Mouse (Mus musculus) spleen, postnatal 36 days (tissue): ENCODE data around the gene Tmem211.

Experiments used
- DNase-seq, 2 experiments: peaks; one replicate each; pipeline ENCODE4 v3.0.0; 2022; ENCODE audit warnings: low spot score in 2 of 2, mixed read lengths in 1 of 2

Tmem211 gene

GRCm38 (mm10) chr5:113212156-113212835 is 14.4 kb upstream of the Tmem211 start:
- DNase-seq, result no peak

DNA sequence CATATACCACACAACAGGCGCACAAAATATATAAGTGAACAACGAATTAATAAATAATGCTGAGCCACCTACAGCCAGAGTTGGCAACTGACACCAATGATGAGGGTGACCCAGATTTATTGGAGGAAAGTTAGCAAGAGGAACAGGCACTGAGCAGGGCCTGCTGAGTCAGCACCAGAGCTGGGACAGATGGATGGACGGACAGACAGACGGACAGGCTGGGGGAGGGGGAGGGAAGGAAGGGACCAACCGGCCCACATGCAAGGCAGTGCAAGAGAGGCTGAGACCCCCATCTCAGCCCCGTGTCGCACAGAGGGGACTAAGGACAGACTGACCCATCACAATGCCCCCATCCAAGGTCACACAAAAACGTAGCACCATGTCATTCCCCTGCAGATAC is 12.7 kb upstream of the Tmem211 start:
- DNase-seq, result no peak

- no peak for DNase-seq
Observed at GRCm38 (mm10) chr5:113214455-113214854, 12.3 kb upstream of the Tmem211 start.

DNA sequence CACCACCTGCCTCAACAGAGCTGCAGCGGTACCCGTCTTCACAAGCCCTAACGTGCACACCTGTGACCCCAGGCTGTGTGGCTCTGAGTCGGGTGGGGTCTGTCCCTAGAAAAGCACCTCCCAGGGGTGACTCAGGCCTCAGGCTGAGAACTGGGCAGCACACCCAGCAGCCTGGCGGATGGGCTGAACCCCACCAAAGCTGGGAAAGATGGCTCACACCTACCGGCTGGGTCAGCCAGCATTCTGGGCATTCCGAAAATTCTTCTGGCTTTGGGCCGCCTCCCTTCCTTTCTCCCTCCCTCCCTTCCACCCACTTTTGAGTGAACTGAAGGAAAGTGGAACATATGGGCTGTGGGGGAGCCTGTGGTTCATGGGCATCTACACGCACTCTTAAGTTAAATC is 11.1 kb upstream of the Tmem211 start:
- DNase-seq, result no peak

DNA sequence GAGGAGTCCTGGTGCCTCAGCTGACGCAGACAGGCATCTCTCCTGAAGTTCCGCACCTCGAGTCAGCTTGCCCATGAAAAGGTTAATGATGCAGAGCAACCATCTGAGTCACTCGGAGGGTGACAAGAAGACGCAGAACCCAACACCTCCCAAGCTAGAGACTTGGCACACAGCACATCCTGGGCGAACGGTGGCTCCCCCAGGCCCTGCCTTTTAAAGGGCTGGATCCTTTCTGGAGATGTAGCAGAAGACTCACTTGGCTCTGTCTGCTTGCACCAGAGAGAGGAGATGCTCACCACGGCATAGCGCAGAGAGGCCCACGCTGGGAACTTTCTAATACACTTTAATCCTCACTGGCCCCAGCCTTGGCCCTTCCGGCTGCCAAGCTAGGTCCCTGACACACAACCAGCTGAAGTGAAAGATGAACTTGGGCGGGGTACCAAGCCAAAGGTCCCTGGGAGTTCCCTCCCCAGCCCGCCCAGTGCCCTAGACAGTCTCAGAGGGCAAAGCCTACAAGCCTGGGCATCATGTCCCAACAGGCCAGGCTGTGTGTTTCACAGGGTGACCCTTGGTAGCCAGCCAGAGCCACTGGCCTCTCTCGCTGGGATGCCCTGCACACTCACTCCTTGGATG is 10.3 kb upstream of the Tmem211 start:
- no peak for DNase-seq

DNA sequence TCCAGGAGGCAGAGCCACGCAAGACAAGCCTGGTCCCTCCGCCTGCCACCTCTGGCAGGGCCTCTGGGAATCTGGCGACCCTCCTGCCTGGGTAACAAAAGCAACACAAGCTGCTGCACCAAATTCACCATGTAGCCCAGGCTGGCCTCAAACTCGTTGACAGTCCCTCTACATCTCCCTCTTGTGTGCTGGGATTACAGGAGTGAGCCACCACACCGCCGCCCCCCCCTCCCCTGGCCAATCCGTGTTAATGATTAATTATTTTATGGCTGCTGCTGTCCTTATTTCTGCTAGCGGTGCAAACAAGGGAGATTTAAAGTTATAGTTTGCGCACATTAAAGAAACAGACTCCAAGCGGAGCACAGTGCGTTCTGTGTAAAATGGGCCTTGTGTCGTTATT is 9.6 kb upstream of the Tmem211 start:
- DNase-seq, result no peak

DNA sequence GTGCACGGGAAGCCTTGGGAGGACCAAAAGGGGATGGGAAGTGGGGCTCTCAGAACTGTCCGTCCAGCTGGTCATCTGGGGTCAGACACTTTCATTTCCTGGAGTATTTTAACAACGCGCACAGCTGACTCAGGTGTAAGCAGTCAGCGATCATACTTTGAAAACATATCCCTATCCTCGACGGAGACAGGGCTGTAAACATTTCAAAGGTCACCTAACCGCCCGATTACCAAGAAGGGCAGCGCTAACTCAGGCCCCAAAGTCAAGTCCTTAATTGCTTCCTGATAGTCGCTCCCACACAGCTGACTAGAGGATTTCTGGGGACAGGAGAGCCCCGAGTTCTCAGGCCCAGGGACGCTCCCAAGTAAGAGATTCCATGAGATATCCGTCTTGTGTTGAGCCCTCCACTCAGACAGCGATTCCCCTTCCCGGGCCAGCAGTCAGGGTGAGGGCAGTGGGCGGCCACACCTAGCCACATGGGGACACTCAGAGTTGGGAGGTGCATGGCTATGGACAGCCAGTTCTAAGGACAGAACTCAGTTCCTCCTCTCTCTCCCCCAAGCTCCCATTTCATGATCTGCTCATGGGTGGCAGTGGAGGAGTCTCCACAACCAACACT is 8.0 kb upstream of the Tmem211 start:
- DNase-seq, result no peak

- DNase-seq, result no peak
Observed at GRCm38 (mm10) chr5:113219450-113219849, 7.3 kb upstream of the Tmem211 start.

DNA sequence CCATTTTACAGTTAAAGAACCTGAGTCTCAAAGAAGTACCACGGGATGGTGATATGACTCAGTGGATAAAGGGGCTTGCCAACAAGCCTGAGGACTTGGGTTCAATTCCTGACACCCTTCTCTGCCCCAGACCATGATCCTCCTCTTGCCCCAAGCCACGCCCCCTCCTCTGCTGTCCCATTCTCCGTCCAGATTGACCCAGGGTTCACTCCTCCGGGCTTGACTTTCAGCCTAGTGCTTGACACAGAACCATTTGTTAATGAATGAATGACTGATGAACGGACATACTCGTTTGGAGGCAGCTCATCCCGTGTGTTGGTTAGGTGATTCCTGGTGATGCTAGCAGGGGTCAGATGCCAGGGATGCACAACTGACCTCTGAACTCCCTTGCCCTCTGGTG is 6.8 kb upstream of the Tmem211 start:
- DNase-seq, result no peak

- no peak for DNase-seq
Observed at GRCm38 (mm10) chr5:113220383-113221146, 6.1 kb upstream of the Tmem211 start.

GRCm38 (mm10) chr5:113221147-113221865 is 5.4 kb upstream of the Tmem211 start, which contains the start of gene 2900026A02Rik:
Gene 2900026A02Rik (minus strand): TSS chr5:113221236.
- peak; percentile 27 to 28 for DNase-seq

- no peak for DNase-seq
Observed at GRCm38 (mm10) chr5:113223888-113224287, 2.8 kb upstream of the Tmem211 start.

- DNase-seq, result no peak
Observed at GRCm38 (mm10) chr5:113225271-113225670, 1.4 kb upstream of the Tmem211 start.

GRCm38 (mm10) chr5:113225686-113226435 is 848 bp upstream of the Tmem211 start:
- no peak for DNase-seq

GRCm38 (mm10) chr5:113230196-113230595 is 3.5 kb downstream of the Tmem211 start:
- no peak for DNase-seq

DNA sequence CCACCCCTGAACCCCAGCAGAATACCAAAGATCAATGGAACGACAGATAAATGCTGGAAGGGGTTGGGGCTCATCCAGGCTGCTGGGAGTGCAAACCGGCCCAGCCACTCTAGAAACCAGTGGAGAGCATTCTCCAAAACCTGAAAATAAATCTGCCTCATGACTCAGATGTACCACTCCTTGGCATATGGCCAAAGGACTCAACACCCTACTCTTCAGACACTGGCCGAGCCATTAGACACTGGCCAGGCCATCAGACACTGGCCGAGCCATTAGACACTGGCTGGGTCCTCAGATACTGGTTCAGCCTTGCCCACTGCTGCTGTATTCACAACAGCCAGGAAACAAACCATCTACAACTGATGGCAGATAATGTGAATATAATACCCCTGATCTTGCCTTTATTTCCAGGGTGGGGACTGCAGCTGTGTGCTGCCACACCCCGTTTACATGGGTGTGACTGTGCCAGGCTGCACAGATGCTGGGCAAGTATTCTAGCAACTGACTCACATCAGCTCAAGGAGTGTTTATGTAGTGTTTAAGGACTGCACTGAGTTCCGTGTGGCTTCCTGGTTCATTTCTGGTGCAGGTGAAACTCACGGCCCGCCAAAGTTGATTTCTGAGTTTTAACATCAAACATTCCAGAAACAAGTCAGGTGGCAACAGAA is 22.7 kb downstream of the Tmem211 start:
- DNase-seq, result no peak

GRCm38 (mm10) chr5:113250806-113251205 is 24.1 kb downstream of the Tmem211 start:
- DNase-seq, result no peak

- DNase-seq, result no peak
Observed at GRCm38 (mm10) chr5:113265637-113266036, 38.9 kb downstream of the Tmem211 start.

DNA sequence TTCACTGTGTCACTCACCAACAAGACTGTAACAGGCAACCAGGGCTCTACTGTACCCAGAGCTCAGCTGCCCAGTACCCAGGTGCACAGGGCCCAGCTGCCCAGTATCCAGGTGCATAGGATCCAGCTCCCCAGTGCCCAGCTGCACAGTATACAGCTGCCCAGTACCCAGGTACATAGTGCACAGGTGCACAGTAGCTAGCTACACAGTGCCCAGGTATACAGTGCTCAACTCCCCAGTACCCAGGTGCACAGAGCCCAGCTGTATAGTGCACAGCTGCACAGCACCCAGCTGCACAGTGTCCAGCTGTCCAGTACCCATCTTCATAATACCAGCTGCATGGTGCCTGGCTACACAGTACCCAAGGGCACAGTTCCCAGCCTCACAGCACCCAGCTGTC is 41.5 kb downstream of the Tmem211 start:
- DNase-seq, result no peak

DNA sequence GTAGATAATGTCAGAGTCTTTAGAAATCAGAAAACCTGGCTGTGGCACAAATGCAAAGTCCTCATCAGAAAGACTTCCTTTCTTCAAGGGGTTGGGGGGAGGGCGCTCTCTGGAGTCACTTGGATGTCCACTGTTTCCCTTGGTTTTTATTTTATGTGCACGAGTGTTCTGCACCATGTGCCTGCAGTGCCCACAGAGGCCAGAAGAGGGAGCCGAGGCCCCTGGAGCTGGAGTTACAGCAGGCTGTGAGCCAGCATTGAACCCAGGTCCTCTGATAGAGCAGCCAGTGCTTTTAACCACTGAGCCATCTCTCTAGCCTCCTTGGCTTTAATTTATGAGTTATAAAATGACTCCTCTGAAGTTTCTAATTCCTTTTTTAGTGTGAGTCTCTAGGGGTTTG is 43.3 kb downstream of the Tmem211 start:
- DNase-seq, result no peak
